Mouse (Mus musculus) megakaryocyte, embryonic 14.5 days (primary cell): ENCODE measurements around the gene Fam13c. TPM values are rescaled to one million over a fixed set of nuclear protein-coding genes. Genes with fewer than 3 reads are reported as not detected.
A peak's percentile ranks its signal among the peaks of the same experiment; 100 is the strongest.

ENCODE experiments used
- H3K27me3 ChIP-seq: replicated peaks from 2 replicates; pipeline ENCODE3; 2012; ENCODE audit warnings: inconsistent platforms
- H3K36me3 ChIP-seq: replicated peaks from 2 replicates; pipeline ENCODE3; 2012; ENCODE audit warnings: low read length, inconsistent platforms, mixed read lengths
- H3K4me1 ChIP-seq: 2 replicates; pipeline ENCODE4 v1.6.1; 2012; ENCODE audit warnings: inconsistent platforms
- H3K4me3 ChIP-seq: replicated peaks from 2 replicates; pipeline ENCODE3; 2012; ENCODE audit warnings: moderate library complexity, mild to moderate bottlenecking, inconsistent platforms
- H3K9me3 ChIP-seq: 2 replicates; pipeline ENCODE4 v1.6.1; 2012; ENCODE audit warnings: inconsistent platforms
- FLI1 ChIP-seq: IDR thresholded peaks from 2 replicates; pipeline ENCODE4 v1.6.1; 2012; ENCODE audit warnings: low read length, inconsistent platforms, mixed read lengths
- GATA1 ChIP-seq: IDR thresholded peaks from 3 replicates; pipeline ENCODE4 v1.6.1; 2012; ENCODE audit warnings: mixed read lengths, low read length, inconsistent platforms, borderline replicate concordance
- polyA plus RNA-seq: library from polyadenylated mRNA; stranded (reverse); fragments of >175 nt; gene quantifications from 2 replicates; pipeline ENCODE4 v1.2.3, GENCODE M21; 2012; ENCODE audit warnings: low replicate concordance; ENCODE audit not compliant: insufficient read depth

The Fam13c gene
- polyA plus RNA-seq, result not detected in 2 replicates

DNA sequence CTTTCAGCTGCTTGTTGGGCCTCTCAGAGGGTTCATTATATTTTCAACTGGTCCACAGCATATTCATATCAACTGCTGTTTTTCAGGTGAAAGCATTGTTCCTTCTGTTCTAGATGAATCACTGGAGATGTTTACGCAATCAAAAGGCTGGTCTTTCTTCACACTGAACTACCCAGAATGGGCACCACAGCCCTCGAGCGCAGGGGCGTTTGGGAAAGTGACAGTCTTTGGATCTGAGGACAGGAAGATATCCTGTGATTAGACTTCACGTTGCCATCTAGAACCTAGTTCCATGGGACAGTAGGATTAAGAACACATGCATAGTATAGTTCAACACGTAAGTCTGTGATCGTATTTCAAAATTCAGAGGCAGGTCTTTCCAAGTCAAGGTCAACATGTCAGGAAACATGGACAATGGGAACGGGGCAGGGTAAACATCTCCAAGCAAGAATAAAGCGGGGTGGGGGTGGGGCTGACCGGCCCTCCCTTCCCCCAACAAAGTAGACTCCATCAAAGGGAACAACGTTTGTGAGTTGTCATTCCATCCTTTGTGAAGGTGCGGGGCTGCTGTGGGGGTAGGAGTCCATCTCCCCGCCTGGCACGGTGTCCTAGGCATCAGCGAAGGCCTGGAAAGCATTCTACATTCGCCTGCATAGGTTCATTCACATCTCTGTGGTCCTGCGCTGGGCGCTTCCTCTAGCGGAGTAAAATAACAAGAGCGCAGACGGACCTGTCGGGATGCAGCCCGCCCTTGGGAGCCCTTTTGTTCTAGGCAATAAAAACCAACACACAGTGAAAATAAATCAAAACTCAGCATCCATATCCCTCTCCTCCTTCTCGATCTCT lies at the start of gene Fam13c:
TSS of gene Fam13c (plus strand) at position 806 of the 846 bp plus-strand sequence.
- Histone ChIP-seq H3K36me3 (no peaks in the 10 kb centered on the region), H3K27me3 (peaks cover 16% of the 10 kb centered on the region), H3K9me3 (peaks cover 23% of the 10 kb centered on the region; the same call in 1 of the 2 replicates), H3K4me1 (peaks cover 4% of the 10 kb centered on the region; the same call in 1 of the 2 replicates), H3K4me3 (peak within 1 kb of the TSS; percentile 84)
- TF ChIP-seq FLI1, result no peak
- TF ChIP-seq GATA1, result no peak

DNA sequence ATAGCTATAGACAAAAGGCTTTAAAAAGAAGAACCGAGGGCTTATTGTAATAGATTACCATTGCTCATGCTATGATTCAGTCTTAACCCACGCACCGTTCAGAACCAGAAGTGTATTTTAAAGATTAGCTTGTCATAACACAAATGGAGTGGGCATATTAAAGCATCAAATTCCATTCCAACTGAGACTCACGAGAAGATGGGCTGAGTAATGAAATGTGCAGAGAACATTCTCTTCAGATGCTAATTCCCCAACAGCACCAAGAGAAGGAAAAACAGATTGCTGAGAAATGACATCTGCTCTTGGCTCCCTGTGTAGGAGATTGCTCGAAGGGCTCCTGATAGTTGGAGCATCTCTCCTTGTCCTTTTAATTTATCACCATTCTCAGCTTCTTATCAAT lies 44.4 kb upstream of the Fam13c start:
- no peak for TF ChIP-seq FLI1
- TF ChIP-seq GATA1, result no peak
- peaks cover 55% of the 10 kb centered on the region for H3K9me3 ChIP-seq
- H3K27me3 ChIP-seq, result no peaks in the 10 kb centered on the region
- H3K4me1 ChIP-seq, result no peaks in the 10 kb centered on the region
- H3K4me3 ChIP-seq, result no peak overlapping the region
- H3K36me3 ChIP-seq, result no peaks in the 10 kb centered on the region

DNA sequence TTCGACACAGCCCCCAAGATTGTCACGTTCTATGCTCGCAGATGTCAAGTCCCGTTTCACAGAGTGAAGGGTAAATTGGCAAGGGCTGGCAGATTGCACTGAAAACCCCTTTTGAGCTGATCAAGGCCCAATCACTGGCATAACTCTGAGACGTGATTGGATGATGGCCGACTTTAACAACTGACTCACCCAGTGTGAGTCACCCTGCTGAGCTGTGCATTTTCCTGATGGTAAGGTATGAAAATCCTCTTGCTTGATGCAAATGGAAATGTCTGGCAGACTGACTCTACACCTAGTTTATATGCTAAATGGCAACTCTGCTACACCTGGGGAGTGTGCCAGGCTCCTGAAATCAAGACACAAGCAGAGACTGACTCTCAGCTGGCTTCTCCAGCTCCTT lies 42.1 kb upstream of the Fam13c start:
- TF ChIP-seq FLI1, result no peak
- no peaks in the 10 kb centered on the region for H3K4me1 ChIP-seq
- no peak overlapping the region for H3K4me3 ChIP-seq
- H3K9me3 ChIP-seq, result peaks cover 48% of the 10 kb centered on the region
- H3K27me3 ChIP-seq, result no peaks in the 10 kb centered on the region
- H3K36me3 ChIP-seq, result no peaks in the 10 kb centered on the region

DNA sequence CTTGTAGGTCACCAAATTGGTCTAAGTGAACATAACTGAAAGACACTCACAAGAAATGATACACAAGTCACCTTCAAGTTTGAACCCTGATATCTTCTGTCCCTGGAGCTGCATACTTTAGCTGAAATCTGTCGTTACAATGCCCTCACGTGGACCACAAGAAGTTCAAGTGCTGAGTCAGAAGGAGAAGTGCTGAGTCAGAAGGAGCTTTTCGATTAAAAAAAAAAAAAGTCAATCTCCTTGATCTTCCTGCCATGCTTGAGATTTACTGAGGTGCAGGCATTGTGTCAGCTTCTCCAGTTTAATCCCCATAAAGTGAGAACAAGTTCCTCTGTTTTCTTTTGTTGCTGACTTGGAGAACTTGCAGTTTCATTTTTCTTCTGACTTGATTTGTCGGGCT lies 38.3 kb upstream of the Fam13c start:
- peaks cover 50% of the 10 kb centered on the region for H3K9me3 ChIP-seq
- no peak for TF ChIP-seq FLI1
- TF ChIP-seq GATA1, result no peak

DNA sequence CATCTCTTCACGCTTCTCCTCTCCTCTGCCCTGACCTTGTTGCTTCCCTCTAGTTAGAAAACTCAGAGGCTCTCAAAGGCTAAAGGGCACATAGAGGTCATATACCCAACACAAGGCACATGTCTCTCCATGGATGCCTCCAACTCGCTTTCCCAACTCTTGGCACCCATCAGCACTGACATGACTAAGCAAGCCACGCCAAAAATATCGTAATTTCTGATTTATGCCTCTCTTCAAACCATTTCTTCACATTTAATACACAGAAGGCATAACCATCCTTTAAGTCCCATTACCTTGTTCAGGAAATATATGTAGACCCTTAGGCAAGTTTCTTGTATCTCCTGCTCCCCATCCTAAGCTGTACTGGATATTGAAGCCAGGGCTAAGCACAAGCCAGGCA lies 37.6 kb upstream of the Fam13c start:
- Histone ChIP-seq H3K27me3 (no peaks in the 10 kb centered on the region), H3K36me3 (no peaks in the 10 kb centered on the region), H3K4me1 (no peaks in the 10 kb centered on the region), H3K9me3 (peaks cover 46% of the 10 kb centered on the region), H3K4me3 (no peak overlapping the region)
- no peak for TF ChIP-seq FLI1
- no peak for TF ChIP-seq GATA1

More for the DNA sequence above, 38.3 kb upstream of the Fam13c start:
- H3K36me3 ChIP-seq, result no peaks in the 10 kb centered on the region
- no peaks in the 10 kb centered on the region for H3K4me1 ChIP-seq
- no peak overlapping the region for H3K4me3 ChIP-seq
- no peaks in the 10 kb centered on the region for H3K27me3 ChIP-seq

DNA sequence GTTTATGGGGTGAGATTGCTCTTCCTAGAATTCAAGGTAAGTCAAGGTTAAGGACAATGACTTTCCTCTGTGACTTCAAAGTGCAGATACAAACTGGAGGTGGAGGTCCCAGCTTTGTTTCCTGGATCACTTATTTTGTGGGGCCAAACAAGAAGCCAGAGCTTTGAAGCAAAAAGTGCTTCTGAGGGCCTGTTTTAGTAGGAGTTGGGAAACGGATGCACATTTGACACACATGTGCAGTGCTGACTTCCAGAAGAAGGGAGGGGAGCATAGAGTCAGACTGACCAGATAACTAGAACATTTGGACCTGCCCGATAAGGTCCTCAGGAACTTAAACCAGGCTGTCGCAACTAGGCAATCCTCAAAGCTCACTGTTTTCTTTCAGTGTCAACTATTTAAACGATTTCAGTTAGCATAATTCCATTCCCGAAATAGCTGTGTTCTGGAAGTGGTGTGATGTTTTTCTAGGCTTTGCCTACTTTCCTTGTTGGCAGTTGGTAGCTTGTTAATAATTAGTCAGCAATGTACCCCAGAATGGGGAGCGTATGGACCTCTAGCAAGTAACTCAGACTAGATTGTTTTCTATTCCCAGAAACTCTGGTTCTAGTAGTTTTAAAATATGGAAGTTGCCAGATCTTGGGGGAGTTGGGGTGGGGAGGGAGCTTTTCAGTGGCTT lies 22.3 kb upstream of the Fam13c start:
- TF ChIP-seq GATA1 (no peak), FLI1 (no peak)
- no peaks in the 10 kb centered on the region for H3K27me3 ChIP-seq
- no peaks in the 10 kb centered on the region for H3K4me1 ChIP-seq
- H3K36me3 ChIP-seq, result no peaks in the 10 kb centered on the region
- H3K4me3 ChIP-seq, result no peak overlapping the region
- H3K9me3 ChIP-seq, result peaks cover 31% of the 10 kb centered on the region

DNA sequence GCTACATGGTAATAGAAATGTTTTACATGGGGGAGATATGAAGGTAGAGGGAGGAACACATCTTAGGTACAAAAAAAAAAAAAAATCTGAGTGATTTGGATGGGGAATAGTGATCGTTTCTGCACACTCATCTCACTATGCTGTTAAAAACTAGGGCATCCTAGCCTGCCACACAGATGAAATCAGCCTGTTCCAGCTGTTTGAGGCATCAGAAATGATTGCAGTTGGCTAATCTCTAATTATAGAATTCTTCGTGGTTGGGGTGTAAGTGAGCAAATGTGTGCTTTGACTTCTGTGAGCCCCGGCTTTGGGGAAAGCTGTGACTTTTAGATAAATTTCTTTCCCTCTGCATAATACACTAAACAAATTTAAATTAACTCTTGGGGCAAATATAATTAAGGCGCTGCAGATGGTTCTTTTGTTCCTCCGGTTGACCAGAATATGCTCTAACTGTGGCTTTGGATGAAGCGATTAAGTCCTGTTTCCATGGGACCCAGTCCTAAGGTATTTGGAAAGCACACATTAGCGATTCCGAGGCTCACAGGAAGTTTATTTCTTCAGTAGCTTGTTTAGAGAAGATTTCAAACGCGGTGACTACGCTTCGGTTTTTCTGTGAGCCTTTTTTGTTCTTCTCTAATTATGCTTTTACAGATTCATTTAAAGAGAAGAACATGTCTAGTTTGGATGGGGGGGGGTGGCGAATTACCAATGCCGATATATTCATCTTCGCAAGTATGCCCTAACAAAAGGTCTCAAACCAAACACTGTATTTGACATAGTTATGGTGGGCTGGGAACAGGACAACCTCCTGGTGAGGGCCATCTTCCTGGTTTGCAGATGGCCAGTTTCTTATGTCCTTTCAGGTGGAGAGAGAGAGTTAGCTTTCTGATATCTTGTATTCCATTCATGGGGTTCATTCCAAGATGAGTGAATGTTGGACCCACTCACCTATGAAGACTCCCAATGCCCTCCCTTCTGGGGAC lies 20.7 kb upstream of the Fam13c start:
- TF ChIP-seq FLI1 (no peak), GATA1 (no peak)
- Histone ChIP-seq H3K4me3 (no peak overlapping the region), H3K4me1 (no peaks in the 10 kb centered on the region), H3K27me3 (no peaks in the 10 kb centered on the region), H3K36me3 (no peaks in the 10 kb centered on the region), H3K9me3 (peaks cover 22% of the 10 kb centered on the region)

DNA sequence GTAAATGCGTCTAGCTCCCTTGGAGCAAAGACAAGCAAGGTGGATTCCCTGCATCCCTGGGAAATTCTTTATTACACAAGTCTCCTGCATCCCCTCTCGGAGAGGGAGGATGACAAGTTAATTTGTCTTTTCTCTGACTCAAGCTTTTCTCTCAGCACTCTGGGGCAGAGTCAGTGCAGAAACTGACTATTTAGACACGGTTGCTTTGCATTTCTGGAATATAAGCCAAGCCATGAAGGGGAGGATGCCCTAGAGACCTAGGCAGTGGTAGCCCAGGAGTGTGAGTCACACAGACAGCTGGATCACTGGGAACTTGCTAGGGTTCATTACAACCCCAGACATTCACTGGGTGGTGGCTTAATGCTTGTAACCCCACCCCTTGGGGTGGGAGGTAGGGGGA lies 13.9 kb upstream of the Fam13c start:
- Histone ChIP-seq H3K36me3 (no peaks in the 10 kb centered on the region), H3K27me3 (no peaks in the 10 kb centered on the region), H3K4me1 (no peaks in the 10 kb centered on the region), H3K9me3 (peaks cover 46% of the 10 kb centered on the region), H3K4me3 (no peak overlapping the region)
- TF ChIP-seq FLI1 (no peak), GATA1 (no peak)

DNA sequence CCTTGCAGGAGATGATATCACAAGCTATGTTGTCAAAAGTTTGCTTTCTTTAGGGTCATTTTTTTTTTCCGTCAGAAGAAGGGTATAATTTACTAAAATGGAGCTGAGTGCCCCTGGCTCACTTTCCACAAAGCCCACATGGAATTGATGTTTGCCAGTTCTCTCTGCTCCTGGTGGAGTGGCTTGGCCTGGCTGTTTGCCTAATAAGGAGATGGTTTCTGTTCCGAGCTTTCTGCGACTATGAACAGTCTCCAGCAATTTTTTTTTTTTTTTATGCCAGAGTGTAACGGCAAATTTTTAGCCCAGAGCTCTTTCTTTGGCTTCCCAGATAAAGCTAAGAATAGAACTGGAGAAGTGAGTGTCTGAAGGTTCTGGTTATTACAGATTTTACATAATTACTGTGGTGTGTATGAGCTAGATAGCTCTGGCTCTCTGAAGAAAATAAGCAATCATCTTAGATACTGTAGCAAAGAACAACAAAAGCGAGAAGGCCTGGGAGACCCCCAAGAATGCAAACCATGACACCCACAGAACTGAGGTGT lies 12.1 kb upstream of the Fam13c start:
- Histone ChIP-seq H3K4me3 (no peak overlapping the region), H3K27me3 (no peaks in the 10 kb centered on the region), H3K36me3 (no peaks in the 10 kb centered on the region), H3K4me1 (no peaks in the 10 kb centered on the region), H3K9me3 (peaks cover 44% of the 10 kb centered on the region)
- TF ChIP-seq FLI1, result no peak
- no peak for TF ChIP-seq GATA1
